Mouse (Mus musculus): ENCODE results near the gene Pigz. TPM values are rescaled to one million over a fixed set of nuclear protein-coding genes. Genes with fewer than 3 reads are reported as not detected.

Gene Pigz
- total RNA-seq (2021): 1 to 10 TPM in 1 of 2 experiments, under 1 TPM in 1; 0.87 to 2.3 TPM
- long read RNA-seq, experiment 1, partial matches to known transcripts: 0 of 2 reads
- long read RNA-seq, experiment 1, other reads (novel, unspliced or antisense): 2 of 2 reads
- long read RNA-seq, experiment 2, partial matches to known transcripts: 0 of 3 reads
- long read RNA-seq, experiment 2, other reads (novel, unspliced or antisense): 3 of 3 reads

- DNase-seq: peak; percentile 60
Measured at GRCm38 (mm10) chr16:31933751-31934549, at the start of gene Pigz. TSS of gene Pigz (plus strand) at chr16:31933851.

GRCm38 (mm10) chr16:31883902-31884301 lies 49.7 kb upstream of the Pigz start:
- no peak for DNase-seq

- no peak for DNase-seq
Measured at GRCm38 (mm10) chr16:31890907-31891306, 42.7 kb upstream of the Pigz start.

GRCm38 (mm10) chr16:31893396-31894141 lies 40.1 kb upstream of the Pigz start:
- no peak for DNase-seq

GRCm38 (mm10) chr16:31896971-31897774 lies 36.5 kb upstream of the Pigz start:
- DNase-seq: no peak

- no peak for DNase-seq
Measured at GRCm38 (mm10) chr16:31898546-31899326, 34.9 kb upstream of the Pigz start.

GRCm38 (mm10) chr16:31901886-31902285 lies 31.8 kb upstream of the Pigz start:
- DNase-seq: no peak

GRCm38 (mm10) chr16:31903239-31903638 lies 30.4 kb upstream of the Pigz start:
- DNase-seq: no peak

GRCm38 (mm10) chr16:31905331-31905730 lies 28.3 kb upstream of the Pigz start:
- DNase-seq: no peak

- no peak for DNase-seq
Measured at GRCm38 (mm10) chr16:31905891-31906825, 27.5 kb upstream of the Pigz start.

- no peak for DNase-seq
Measured at GRCm38 (mm10) chr16:31906896-31907295, 26.8 kb upstream of the Pigz start.

- no peak for DNase-seq
Measured at GRCm38 (mm10) chr16:31908959-31909358, 24.7 kb upstream of the Pigz start.

GRCm38 (mm10) chr16:31910281-31910847 lies 23.3 kb upstream of the Pigz start:
- DNase-seq: no peak

GRCm38 (mm10) chr16:31917776-31918175 lies 15.9 kb upstream of the Pigz start:
- no peak for DNase-seq

- peak; percentile 42 for DNase-seq
Measured at GRCm38 (mm10) chr16:31918248-31918724, 15.4 kb upstream of the Pigz start.

- DNase-seq: no peak
Measured at GRCm38 (mm10) chr16:31924368-31924767, 9.3 kb upstream of the Pigz start.

- no peak for DNase-seq
Measured at GRCm38 (mm10) chr16:31926091-31926490, 7.6 kb upstream of the Pigz start.

- DNase-seq: no peak
Measured at GRCm38 (mm10) chr16:31926547-31927182, 7.0 kb upstream of the Pigz start.

- DNase-seq: no peak
Measured at GRCm38 (mm10) chr16:31927412-31927811, 6.2 kb upstream of the Pigz start.
